Mouse (Mus musculus): ENCODE results near the gene Nr3c2. TPM values are rescaled to one million over a fixed set of nuclear protein-coding genes. Genes with fewer than 3 reads are reported as not detected.

The Nr3c2 gene
- polyA plus RNA-seq, 1 experiment from 2014 or later = 5.0 TPM

GRCm38 (mm10) chr8:76911206-76911605 is 12.0 kb downstream of the Nr3c2 start:
- no peak for ATAC-seq (ENCODE audit: insufficient number of reproducible peaks, low FRiP score, low TSS enrichment, low read depth)
- H3K4me3 ChIP-seq = no peak overlapping the region
- H3K36me3 ChIP-seq = no peaks in the 10 kb centered on the region; the same call in 1 of the 2 replicates
- H3K9me3 ChIP-seq = no peaks in the 10 kb centered on the region
- no peak overlapping the region for H3K9ac ChIP-seq
- no peak overlapping the region for H3K4me2 ChIP-seq
- H3K27me3 ChIP-seq = no peaks in the 10 kb centered on the region
- no peaks in the 10 kb centered on the region for H3K4me1 ChIP-seq
- H3K27ac ChIP-seq = no peak overlapping the region

- WGBS = 85% methylated on average over 3 of the region's 3 CpGs
- no peak overlapping the region for H3K4me3 ChIP-seq
- no peaks in the 10 kb centered on the region for H3K4me1 ChIP-seq
- no peak for ATAC-seq (ENCODE audit: insufficient number of reproducible peaks, low FRiP score, low TSS enrichment, low read depth)
- no peaks in the 10 kb centered on the region; the same call in 1 of the 2 replicates for H3K36me3 ChIP-seq
- no peak overlapping the region for H3K4me2 ChIP-seq
- no peak overlapping the region for H3K9ac ChIP-seq
- no peaks in the 10 kb centered on the region for H3K9me3 ChIP-seq
- H3K27ac ChIP-seq = no peak overlapping the region
- H3K27me3 ChIP-seq = no peaks in the 10 kb centered on the region
Measured at GRCm38 (mm10) chr8:76912678-76913077, 13.4 kb downstream of the Nr3c2 start.

- Histone ChIP-seq H3K27ac (no peak overlapping the region), H3K4me3 (no peak overlapping the region), H3K9me3 (no peaks in the 10 kb centered on the region), H3K4me1 (no peaks in the 10 kb centered on the region), H3K9ac (no peak overlapping the region), H3K36me3 (no peaks in the 10 kb centered on the region; the same call in 1 of the 2 replicates), H3K4me2 (no peak overlapping the region), H3K27me3 (no peaks in the 10 kb centered on the region)
- WGBS = 79% methylated on average over 4 of the region's 4 CpGs
- no peak for ATAC-seq (ENCODE audit: insufficient number of reproducible peaks, low FRiP score, low TSS enrichment, low read depth)
Measured at GRCm38 (mm10) chr8:76913207-76913606, 14.0 kb downstream of the Nr3c2 start.

GRCm38 (mm10) chr8:76915260-76915659 is 16.0 kb downstream of the Nr3c2 start:
- WGBS = 91% methylated on average over 2 of the region's 2 CpGs
- H3K4me2 ChIP-seq = no peak overlapping the region
- H3K27me3 ChIP-seq = no peaks in the 10 kb centered on the region
- H3K9me3 ChIP-seq = no peaks in the 10 kb centered on the region
- no peaks in the 10 kb centered on the region for H3K36me3 ChIP-seq
- no peak overlapping the region for H3K9ac ChIP-seq
- H3K4me3 ChIP-seq = no peak overlapping the region
- H3K27ac ChIP-seq = no peak overlapping the region
- no peaks in the 10 kb centered on the region for H3K4me1 ChIP-seq
- no peak for ATAC-seq (ENCODE audit: insufficient number of reproducible peaks, low FRiP score, low TSS enrichment, low read depth)

- no peak overlapping the region for H3K4me3 ChIP-seq
Measured at GRCm38 (mm10) chr8:76919546-76919945, 20.3 kb downstream of the Nr3c2 start.

GRCm38 (mm10) chr8:76924150-76924549 is 24.9 kb downstream of the Nr3c2 start:
- no peaks in the 10 kb centered on the region for H3K9me3 ChIP-seq
- ATAC-seq (ENCODE audit: insufficient number of reproducible peaks, low FRiP score, low TSS enrichment, low read depth) = no peak
- H3K9ac ChIP-seq = no peak overlapping the region
- no peak overlapping the region for H3K4me3 ChIP-seq
- WGBS = 89% methylated on average over 4 of the region's 4 CpGs
- H3K4me2 ChIP-seq = no peak overlapping the region
- H3K27ac ChIP-seq = no peak overlapping the region
- H3K27me3 ChIP-seq = no peaks in the 10 kb centered on the region
- no peaks in the 10 kb centered on the region for H3K4me1 ChIP-seq
- no peaks in the 10 kb centered on the region for H3K36me3 ChIP-seq

More at GRCm38 (mm10) chr8:76919546-76919945, 20.3 kb downstream of the Nr3c2 start:
- H3K27me3 ChIP-seq = no peaks in the 10 kb centered on the region
- H3K9me3 ChIP-seq = no peaks in the 10 kb centered on the region
- no peaks in the 10 kb centered on the region for H3K36me3 ChIP-seq
- no peaks in the 10 kb centered on the region for H3K4me1 ChIP-seq
- no peak overlapping the region for H3K9ac ChIP-seq
- ATAC-seq (ENCODE audit: insufficient number of reproducible peaks, low FRiP score, low TSS enrichment, low read depth) = no peak
- 75% methylated on average over 2 of the region's 2 CpGs for WGBS
- no peak overlapping the region for H3K27ac ChIP-seq
- no peak overlapping the region for H3K4me2 ChIP-seq

GRCm38 (mm10) chr8:76928326-76928725 is 29.1 kb downstream of the Nr3c2 start:
- Histone ChIP-seq H3K9me3 (no peaks in the 10 kb centered on the region), H3K4me1 (no peaks in the 10 kb centered on the region), H3K27me3 (no peaks in the 10 kb centered on the region), H3K27ac (no peak overlapping the region), H3K4me2 (no peak overlapping the region), H3K9ac (no peak overlapping the region), H3K4me3 (no peak overlapping the region), H3K36me3 (no peaks in the 10 kb centered on the region)
- no peak for ATAC-seq (ENCODE audit: insufficient number of reproducible peaks, low FRiP score, low TSS enrichment, low read depth)
- 91% methylated on average over 1 of the region's 1 CpGs for WGBS

- no peak for ATAC-seq (ENCODE audit: insufficient number of reproducible peaks, low FRiP score, low TSS enrichment, low read depth)
- no peak overlapping the region for H3K27ac ChIP-seq
- no peak overlapping the region for H3K4me2 ChIP-seq
- 82% methylated on average over 5 of the region's 5 CpGs for WGBS
- no peak overlapping the region for H3K9ac ChIP-seq
- no peaks in the 10 kb centered on the region for H3K36me3 ChIP-seq
- no peaks in the 10 kb centered on the region for H3K27me3 ChIP-seq
- no peaks in the 10 kb centered on the region for H3K4me1 ChIP-seq
- H3K4me3 ChIP-seq = no peak overlapping the region
- H3K9me3 ChIP-seq = no peaks in the 10 kb centered on the region
Measured at GRCm38 (mm10) chr8:76928808-76929207, 29.6 kb downstream of the Nr3c2 start.

GRCm38 (mm10) chr8:76965046-76965445 is 65.8 kb downstream of the Nr3c2 start:
- H3K9ac ChIP-seq = no peak overlapping the region
- no peaks in the 10 kb centered on the region for H3K9me3 ChIP-seq
- WGBS = 88% methylated on average over 3 of the region's 3 CpGs
- no peaks in the 10 kb centered on the region for H3K4me1 ChIP-seq
- no peaks in the 10 kb centered on the region for H3K36me3 ChIP-seq
- H3K4me3 ChIP-seq = no peak overlapping the region
- H3K27ac ChIP-seq = no peak overlapping the region
- H3K27me3 ChIP-seq = no peaks in the 10 kb centered on the region
- no peak overlapping the region for H3K4me2 ChIP-seq
- ATAC-seq (ENCODE audit: insufficient number of reproducible peaks, low FRiP score, low TSS enrichment, low read depth) = no peak

- Histone ChIP-seq H3K9me3 (no peaks in the 10 kb centered on the region), H3K4me1 (no peaks in the 10 kb centered on the region), H3K9ac (no peak overlapping the region), H3K27ac (no peak overlapping the region), H3K4me2 (no peak overlapping the region), H3K4me3 (no peak overlapping the region), H3K36me3 (no peaks in the 10 kb centered on the region), H3K27me3 (no peaks in the 10 kb centered on the region)
- ATAC-seq (ENCODE audit: insufficient number of reproducible peaks, low FRiP score, low TSS enrichment, low read depth) = no peak
- WGBS = 80% methylated on average over 4 of the region's 4 CpGs
Measured at GRCm38 (mm10) chr8:76971187-76971586, 71.9 kb downstream of the Nr3c2 start.

GRCm38 (mm10) chr8:76971761-76972404 is 72.6 kb downstream of the Nr3c2 start:
- Histone ChIP-seq H3K9me3 (no peaks in the 10 kb centered on the region), H3K9ac (no peak overlapping the region), H3K27me3 (no peaks in the 10 kb centered on the region), H3K4me1 (no peaks in the 10 kb centered on the region), H3K36me3 (no peaks in the 10 kb centered on the region), H3K4me2 (no peak overlapping the region), H3K27ac (no peak overlapping the region), H3K4me3 (no peak overlapping the region)
- ATAC-seq (ENCODE audit: insufficient number of reproducible peaks, low FRiP score, low TSS enrichment, low read depth) = no peak
- WGBS = 84% methylated on average over 9 of the region's 9 CpGs

GRCm38 (mm10) chr8:76972947-76973552 is 73.8 kb downstream of the Nr3c2 start:
- Histone ChIP-seq H3K27ac (no peak overlapping the region), H3K4me2 (no peak overlapping the region), H3K9me3 (no peaks in the 10 kb centered on the region), H3K27me3 (no peaks in the 10 kb centered on the region), H3K9ac (no peak overlapping the region), H3K4me3 (no peak overlapping the region), H3K4me1 (no peaks in the 10 kb centered on the region), H3K36me3 (no peaks in the 10 kb centered on the region)
- no peak for ATAC-seq (ENCODE audit: insufficient number of reproducible peaks, low FRiP score, low TSS enrichment, low read depth)
- 51% methylated on average over 8 of the region's 8 CpGs for WGBS
